Mouse (Mus musculus) spleen, adult 18-20 months (tissue): ENCODE measurements around the gene A4gnt.

Source experiments
- DNase-seq, 2 experiments: peaks; one replicate each; pipeline ENCODE4 v3.0.0; 2022; ENCODE audit warnings: mixed read lengths in 2 of 2

The A4gnt gene

DNA sequence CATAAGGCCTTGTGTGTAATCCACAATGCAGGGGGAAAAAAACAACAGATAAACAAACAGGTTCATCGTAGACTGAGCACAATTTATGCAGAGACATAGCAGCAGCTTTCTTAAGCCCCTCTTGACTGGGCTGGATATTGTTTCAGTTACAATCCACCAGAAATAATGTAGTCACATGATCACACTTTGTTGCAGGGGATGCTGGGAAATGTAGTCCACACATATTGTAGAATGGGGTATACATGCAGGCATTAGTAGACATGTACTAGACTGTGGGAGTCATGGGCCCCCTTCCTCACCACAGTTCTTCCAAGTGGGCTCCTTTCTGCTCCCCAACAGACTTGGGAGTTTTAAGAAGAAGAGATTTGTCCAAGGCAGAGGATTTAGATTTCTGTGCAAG lies 24.5 kb downstream of the A4gnt start:
- no peak for DNase-seq

DNA sequence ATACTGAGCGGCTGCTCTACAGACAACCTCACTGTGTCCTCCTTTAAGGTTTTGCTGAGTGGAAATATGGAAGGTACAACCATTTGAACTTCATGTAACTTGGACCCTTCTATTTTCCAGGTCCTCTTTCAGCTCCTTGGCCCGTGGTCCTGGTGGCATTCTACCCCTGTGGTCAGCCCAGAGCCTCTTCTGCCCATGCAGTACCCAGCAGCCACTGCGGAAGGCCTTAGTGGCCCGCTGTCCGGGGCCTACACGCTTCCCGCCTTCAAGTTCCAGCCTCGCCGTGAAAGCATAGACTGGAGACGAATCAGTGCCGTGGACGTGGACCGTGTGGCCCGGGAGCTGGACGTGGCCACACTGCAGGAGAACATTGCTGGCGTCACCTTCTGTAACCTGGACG lies 24.9 kb downstream of the A4gnt start:
- DNase-seq, result no peak

DNA sequence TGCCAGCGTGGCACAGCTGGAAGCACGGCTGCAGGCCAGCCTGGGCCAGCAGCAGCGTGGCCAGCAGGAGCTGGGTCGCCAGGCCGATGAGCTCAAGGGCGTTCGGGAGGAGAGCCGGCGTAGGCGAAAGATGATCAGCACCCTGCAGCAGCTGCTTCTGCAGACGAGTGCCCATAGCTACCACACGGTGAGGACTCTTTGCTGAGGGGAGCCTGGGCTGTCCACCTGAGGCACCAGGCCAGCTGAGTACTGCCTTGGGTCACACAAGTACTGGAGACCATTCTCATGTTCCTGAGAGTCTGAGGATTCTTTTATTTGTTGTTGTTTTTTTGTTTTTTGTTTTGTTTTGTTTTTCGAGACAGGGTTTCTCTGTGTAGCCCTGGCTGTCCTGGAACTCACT lies 25.4 kb downstream of the A4gnt start:
- DNase-seq, result no peak

DNA sequence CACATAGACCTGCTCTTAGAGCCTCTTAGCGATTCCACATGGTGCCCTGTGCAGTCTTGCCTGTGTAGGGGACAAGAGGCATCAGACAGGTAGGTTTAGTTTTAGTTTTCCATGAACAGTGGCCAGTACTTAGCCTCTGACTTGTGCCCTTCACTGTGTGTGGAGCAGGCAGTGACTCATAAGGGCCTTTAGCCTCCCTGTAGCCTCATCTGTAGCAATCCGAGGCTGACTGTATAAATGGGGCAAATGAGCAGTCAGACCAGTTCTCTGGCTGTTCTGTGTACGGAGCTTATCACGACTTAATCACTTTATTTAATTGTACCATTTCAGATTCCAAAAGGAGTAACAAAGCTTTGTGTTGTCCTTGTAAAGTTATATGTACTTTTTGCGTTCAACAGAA lies 27.7 kb downstream of the A4gnt start:
- DNase-seq, result no peak

DNA sequence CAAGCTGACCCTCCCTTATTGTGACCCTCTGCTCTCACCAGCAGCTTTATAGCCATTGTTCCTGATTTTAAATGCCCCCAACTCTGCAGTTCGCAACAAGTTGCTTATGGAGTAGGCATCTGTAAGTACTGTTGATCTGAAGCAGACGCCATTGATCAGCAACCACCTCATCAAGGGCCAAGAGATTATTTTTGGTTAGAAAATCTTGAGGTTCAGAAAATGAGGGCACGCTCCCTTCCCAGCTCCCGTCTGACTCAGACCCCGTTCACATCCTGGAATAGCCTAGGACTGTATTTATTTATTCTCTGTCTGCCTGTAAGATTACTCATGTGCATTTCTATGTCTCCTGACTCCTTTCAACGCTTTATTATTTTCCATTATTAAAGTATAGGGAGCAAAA lies 33.1 kb downstream of the A4gnt start:
- DNase-seq, result no peak

DNA sequence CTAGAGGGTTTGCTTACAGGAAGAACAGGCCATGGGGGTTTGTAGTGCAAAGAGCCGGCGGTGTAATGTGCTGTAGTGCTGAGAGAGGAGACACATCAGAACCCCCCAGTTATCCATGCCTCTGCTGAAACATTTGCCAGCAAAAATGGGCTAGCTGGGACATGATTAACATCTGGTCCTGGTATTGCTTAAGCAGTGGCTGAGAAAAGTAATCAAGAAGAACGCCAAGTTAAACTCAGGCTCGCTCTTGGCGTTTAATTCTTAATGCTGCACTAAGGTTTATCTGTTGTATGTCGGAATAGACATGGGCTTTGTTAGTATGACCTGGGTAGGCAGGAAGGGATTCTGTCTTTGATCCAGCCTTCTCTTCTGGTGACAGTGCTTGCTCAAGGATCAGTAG lies 33.8 kb downstream of the A4gnt start:
- no peak for DNase-seq

DNA sequence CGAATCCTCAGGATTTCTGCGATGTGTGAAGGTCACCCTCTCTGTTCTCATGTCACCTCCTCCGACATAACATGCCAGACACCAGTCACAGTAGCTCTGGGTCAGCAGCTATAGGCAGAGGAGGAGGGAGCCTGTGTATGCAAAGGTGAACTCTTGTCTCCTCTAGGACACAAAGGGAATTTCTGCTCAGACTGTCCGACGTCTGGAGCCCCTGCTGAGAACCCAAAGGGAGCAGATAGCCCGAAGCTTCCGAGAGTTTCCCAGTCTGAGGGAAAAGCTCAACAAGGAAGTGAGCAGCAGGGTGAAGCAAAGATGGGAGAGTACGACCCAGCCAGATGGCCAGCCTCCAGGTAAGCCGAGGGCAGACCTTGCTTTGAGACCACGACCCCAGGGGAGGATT lies 48.5 kb downstream of the A4gnt start:
- no peak for DNase-seq

DNA sequence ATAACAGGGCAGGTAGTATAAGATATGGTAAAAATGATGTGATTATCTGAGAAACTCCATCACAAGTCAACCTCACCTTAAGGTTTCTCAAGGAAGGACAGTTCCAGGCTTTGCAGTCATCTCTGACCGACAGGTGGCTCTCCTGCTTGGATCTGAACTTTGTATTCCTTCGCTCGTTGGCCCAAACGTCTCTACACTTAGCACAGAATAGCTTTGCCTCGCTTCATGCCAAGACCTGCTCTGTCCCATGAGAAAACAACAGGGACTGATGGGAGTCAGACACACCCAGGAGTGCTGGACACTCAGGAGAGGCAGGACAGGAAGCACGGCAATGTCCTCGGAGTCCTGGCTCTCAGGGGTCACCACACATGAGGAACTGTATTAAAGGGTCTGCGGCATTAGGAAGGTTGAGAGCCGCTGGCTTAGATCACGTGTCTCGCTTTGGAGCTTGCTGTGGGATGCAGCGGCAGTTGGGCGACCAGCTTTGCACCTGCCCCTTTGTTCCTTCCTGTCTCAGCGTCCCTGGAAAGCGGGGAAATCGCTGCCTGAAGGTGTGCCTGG lies 49.4 kb downstream of the A4gnt start:
- DNase-seq, result no peak

DNA sequence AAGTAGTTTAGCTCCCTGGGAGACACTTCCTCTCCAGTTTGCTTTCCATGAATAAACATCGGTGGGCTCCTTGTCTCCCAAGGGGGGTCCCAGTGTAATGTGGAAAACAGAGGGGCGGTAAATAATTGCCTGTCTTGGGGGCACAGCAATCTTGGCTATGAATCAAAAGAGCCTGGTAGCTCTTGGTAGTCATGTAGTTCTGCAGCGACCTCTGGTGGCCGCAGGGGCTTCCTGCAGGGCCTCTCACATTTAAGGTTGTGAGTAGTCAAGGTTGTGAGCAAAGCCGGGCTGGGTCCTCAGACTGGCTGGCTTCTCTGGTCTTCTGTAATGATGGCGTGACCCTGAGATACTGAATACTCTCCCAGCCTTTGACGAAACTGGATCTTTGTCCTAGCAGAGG lies 50.1 kb downstream of the A4gnt start:
- DNase-seq, result peak in 1 of 2 experiments; percentile 38

DNA sequence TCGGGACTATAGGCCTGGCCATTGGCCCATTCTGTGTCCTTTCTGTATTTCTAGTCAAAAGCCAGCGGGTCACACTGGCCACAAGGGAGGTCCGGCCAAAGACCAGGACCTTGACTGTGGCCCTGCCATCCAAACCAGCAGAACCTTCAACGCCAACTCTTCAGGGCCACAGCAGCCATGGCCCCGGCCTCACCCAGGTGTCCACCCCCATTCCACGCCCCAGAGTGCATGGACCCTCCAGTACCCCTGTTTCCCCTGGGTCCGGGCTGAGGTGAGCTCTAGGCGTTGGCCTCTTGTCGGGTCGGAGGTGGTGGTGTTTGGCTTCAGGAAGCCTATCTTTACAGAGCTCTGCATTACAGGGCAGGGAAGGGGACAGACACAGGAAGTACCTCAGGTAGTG lies 50.6 kb downstream of the A4gnt start:
- DNase-seq, result no peak

DNA sequence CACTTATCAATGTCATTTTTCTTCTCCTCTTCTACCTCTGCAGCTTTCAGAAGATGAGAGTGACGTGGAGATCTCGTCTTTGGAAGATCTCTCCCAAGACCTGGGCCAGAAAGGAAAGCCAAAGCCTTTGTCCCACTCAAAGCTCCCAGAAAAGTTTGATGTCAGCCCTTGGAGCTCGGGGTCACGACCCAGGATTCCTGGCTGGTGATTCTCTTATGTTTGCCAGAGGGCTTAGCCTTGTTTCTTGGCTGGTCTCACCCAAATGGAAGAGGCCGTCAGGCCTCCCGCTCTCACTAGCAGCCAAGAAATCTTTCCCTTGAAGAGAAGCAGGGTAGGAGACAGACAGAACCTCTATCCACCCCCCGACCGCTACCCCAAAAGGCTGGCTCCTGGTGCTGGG lies 55.3 kb downstream of the A4gnt start:
- DNase-seq, result no peak

DNA sequence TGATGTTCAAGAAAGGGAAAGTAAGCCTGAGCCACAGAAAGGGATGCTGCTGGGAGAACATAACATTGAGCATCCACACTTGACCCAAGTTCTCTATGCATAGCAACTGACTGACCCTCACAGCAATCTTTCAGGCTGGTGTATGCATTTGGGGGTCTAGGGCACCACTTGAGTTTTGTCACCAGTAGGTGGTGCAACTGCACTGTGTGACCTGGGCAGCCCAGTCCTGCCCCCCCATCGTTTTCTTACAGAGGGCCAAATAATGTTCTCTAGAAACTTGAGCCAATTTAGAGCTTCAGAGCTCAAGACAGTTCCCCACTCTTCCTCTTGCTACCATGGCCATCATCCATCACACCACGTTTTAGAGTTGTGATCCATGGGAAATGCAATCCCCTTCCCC lies 59.3 kb downstream of the A4gnt start:
- DNase-seq, result no peak
